Mouse (Mus musculus): ENCODE measurements around the gene Tmem156. TPM values are rescaled to one million over a fixed set of nuclear protein-coding genes. Genes with fewer than 3 reads are reported as not detected.

Gene Tmem156
- polyA plus RNA-seq, 1 experiment from 2014 or later = 2.7 TPM

- no peaks in the 10 kb centered on the region for H3K79me2 ChIP-seq (ENCODE audit: inconsistent target)
- 39% methylated on average over 7 of the region's 7 CpGs for whole genome bisulfite sequencing (ENCODE audit: missing documents)
- no peak overlapping the region for H3K4me3 ChIP-seq (ENCODE audit: inconsistent target)
- peaks cover 36% of the 10 kb centered on the region; the same call in 1 of the 2 replicates for H3K36me3 ChIP-seq (ENCODE audit: inconsistent target)
- no peak overlapping the region for H3K27ac ChIP-seq
These were observed 72.1 kb downstream of the Tmem156 start for GRCm38 (mm10) chr5:65019823-65020222.

- Histone ChIP-seq H3K79me2 (ENCODE audit: inconsistent target) (no peaks in the 10 kb centered on the region), H3K4me3 (ENCODE audit: inconsistent target) (no peak overlapping the region), H3K36me3 (ENCODE audit: inconsistent target) (peaks cover 37% of the 10 kb centered on the region; the same call in 1 of the 2 replicates), H3K27ac (no peak overlapping the region)
- 3% methylated on average over 7 of the region's 8 CpGs for WGBS (ENCODE audit: missing documents)
These were observed 72.8 kb downstream of the Tmem156 start for GRCm38 (mm10) chr5:65019109-65019508.

GRCm38 (mm10) chr5:65015508-65015907, 76.4 kb downstream of the Tmem156 start:
- no peaks in the 10 kb centered on the region for H3K79me2 ChIP-seq (ENCODE audit: inconsistent target)
- peaks cover 26% of the 10 kb centered on the region; the same call in 1 of the 2 replicates for H3K36me3 ChIP-seq (ENCODE audit: inconsistent target)
- 92% methylated on average over 3 of the region's 3 CpGs for WGBS (ENCODE audit: missing documents)
- H3K4me3 ChIP-seq (ENCODE audit: inconsistent target) = no peak overlapping the region
- no peak overlapping the region for H3K27ac ChIP-seq

GRCm38 (mm10) chr5:65011901-65012573, 79.9 kb downstream of the Tmem156 start:
- H3K27ac ChIP-seq = no peak overlapping the region
- H3K79me2 ChIP-seq (ENCODE audit: inconsistent target) = no peaks in the 10 kb centered on the region
- WGBS (ENCODE audit: missing documents) = 93% methylated on average over 7 of the region's 7 CpGs
- H3K4me3 ChIP-seq (ENCODE audit: inconsistent target) = no peak overlapping the region
- peaks cover 48% of the 10 kb centered on the region for H3K36me3 ChIP-seq (ENCODE audit: inconsistent target)

GRCm38 (mm10) chr5:65006011-65006491, 85.9 kb downstream of the Tmem156 start:
- 70% methylated on average over 4 of the region's 4 CpGs for WGBS (ENCODE audit: missing documents)
- Histone ChIP-seq H3K4me3 (ENCODE audit: inconsistent target) (no peak overlapping the region), H3K27ac (no peak overlapping the region), H3K36me3 (ENCODE audit: inconsistent target) (peaks cover 44% of the 10 kb centered on the region), H3K79me2 (ENCODE audit: inconsistent target) (no peaks in the 10 kb centered on the region)

GRCm38 (mm10) chr5:65005251-65005650, 86.7 kb downstream of the Tmem156 start:
- peaks cover 37% of the 10 kb centered on the region for H3K36me3 ChIP-seq (ENCODE audit: inconsistent target)
- WGBS (ENCODE audit: missing documents) = 100% methylated on average over 4 of the region's 4 CpGs
- H3K4me3 ChIP-seq (ENCODE audit: inconsistent target) = no peak overlapping the region
- no peaks in the 10 kb centered on the region for H3K79me2 ChIP-seq (ENCODE audit: inconsistent target)
- no peak overlapping the region for H3K27ac ChIP-seq

Other genes with a start within 250 kb of the Tmem156 start
- gene Tlr1, start 158.6 kb downstream of the Tmem156 start, polyA plus RNA-seq (2018) = 71.6 to 79.1 TPM (median 72.3 TPM) in 3 replicates
- 28.2 to 115 TPM (median 31.4 TPM) in 3 replicates for gene Tlr6, start 132.0 kb downstream of the Tmem156 start, polyA plus RNA-seq (2018)
- gene Fam114a1, start 122.1 kb downstream of the Tmem156 start, polyA plus RNA-seq (2018) = 12.5 to 16.6 TPM (median 14.3 TPM) in 3 replicates
- gene Klhl5, start 15.4 kb upstream of the Tmem156 start, polyA plus RNA-seq (2018) = 40.6 to 51.7 TPM (median 46.4 TPM) in 3 replicates
- gene Wdr19, start 107.6 kb upstream of the Tmem156 start, polyA plus RNA-seq (2018) = 3.1 to 7.2 TPM (median 3.9 TPM) in 3 replicates
- 28.4 to 36.3 TPM (median 35.4 TPM) in 3 replicates for gene Rfc1, start 243.5 kb upstream of the Tmem156 start, polyA plus RNA-seq (2018)